Mouse (Mus musculus) megakaryocyte progenitor cell, adult 5-6 weeks (primary cell): Measurements from ENCODE around the gene Plxna4. TPM values are rescaled to one million over a fixed set of nuclear protein-coding genes. Genes with fewer than 3 reads are reported as not detected.

Source experiments
- ATAC-seq: replicated peaks from 2 replicates; pipeline ENCODE4 v1.8.0; 2016; ENCODE audit warnings: mild to moderate bottlenecking, moderate TSS enrichment, inconsistent platforms; ENCODE audit not compliant: poor library complexity
- total RNA-seq, 2 experiments: library from RNA; stranded (forward) in 1 of 2; stranded (reverse) in 1 of 2; fragments of 157-497, 149-512 nt in 1 of 2; fragments of 200-1000 nt in 1 of 2; gene quantifications; 2 replicates each; pipeline versions ENCODE4 v1.2.3 to v1.2.4; 2015 to 2017

Gene Plxna4
- total RNA-seq, 2 experiments from 2014 or later: under 0.01 to 0.05 TPM

DNA sequence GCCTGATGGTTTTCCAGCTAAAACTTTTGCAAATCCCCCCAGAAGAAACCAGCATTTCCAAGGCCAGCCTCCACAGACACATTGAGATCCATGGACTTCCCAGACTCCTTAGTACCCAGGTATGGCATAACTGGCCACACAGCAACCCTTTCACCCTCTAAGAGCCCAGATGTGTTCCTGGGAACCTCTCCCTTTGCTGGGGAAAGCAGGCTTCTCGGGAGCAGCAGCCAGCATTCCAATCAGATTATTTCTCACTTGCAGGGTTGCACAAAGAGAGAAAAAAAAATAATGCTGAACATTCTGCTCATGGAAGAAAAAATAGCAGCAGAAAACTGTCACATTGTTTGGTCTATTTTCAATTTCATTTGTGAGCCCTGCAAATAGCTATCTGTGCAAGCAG, 178.4 kb downstream of the Plxna4 start:
- no peak for ATAC-seq

- no peak for ATAC-seq
These were observed 180.3 kb downstream of the Plxna4 start for GRCm38 (mm10) chr6:32407574-32408185.

DNA sequence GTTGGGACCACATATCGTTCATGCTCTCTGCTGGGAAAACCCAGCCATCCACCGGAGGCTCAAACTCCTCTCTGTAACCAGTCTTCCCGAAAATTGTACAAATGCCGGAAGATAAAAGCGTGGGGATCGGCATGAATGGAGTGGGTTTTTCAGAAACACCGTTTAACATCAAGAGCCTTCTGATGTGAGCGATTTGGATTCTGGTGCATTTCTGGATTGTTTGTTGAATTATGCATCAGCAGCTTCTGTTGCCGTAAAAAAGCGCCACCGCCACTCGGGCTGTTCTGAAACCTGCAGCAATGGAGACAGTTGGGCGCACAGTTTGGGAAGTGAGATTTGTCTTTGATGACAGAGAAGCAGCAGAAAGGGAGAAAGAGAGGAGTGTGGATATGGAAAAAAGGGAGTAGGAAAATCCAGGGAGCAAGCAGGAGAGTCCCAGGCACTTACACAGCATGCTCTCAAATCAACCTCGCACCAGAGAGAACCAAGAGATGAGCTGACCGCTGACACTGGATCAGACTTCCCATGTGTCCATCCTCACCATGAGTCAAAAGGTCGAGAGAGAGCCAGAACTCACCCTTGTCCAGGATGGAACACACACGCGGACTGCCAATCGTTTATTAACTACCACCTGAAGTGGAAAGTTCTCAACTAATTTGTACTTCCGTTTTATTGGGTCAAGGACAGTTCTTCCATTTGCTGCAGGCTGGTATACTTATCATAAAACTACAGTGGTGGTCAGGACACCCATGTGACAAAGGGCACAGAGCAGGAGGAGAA, 181.5 kb downstream of the Plxna4 start:
- no peak for ATAC-seq

DNA sequence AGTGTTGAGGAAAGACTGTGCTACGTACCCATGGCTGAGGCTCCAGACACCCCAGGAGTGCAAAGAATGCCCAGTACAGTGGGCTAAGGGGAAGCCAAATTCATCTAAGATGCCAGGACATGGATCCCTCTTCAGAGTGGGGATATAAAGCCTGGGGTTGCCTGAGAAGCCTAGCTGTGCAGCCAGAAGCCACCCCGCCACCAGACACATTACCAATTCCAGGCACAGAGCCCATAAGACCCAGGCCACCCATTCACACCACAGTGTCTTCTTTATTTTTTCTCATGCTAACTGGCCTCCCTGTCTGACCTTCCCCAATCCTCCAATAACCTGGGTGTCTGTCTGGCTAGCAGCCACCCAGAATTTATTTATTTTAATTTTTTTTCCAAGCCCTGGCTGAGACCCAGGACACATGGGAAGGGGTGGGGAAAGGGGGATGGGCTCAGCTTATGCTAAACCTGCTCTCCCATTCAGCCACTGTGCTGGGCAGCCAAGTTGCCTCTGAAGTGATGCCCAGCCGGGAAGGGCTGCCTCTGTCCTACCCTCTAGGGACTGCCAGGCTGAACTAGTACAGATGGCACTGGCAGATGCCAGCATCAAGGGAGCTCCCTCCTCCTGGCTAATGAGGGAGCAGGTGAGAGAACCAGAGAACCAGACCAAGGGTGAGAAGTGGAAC, 185.3 kb downstream of the Plxna4 start:
- ATAC-seq: no peak

DNA sequence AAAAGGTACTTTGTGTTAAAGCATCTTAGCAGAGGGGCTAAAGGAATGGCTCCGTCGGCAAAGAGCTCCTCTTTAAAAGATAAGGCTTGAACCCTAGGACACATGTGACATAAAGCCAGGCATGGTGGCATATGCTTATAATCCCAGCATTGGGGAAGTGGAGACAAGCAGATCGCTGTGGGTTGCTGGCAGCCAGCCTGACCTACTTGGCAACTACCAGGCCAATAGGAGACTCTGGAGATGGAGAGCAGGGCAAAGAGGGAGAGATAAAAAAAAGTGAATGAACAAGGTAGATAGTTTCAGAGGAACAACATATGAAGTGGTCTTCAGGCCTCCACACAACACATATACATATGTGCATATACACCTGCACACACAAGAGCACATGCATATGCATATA, 189.7 kb downstream of the Plxna4 start:
- ATAC-seq: no peak

GRCm38 (mm10) chr6:32397133-32397730, 190.8 kb downstream of the Plxna4 start:
- ATAC-seq: no peak

GRCm38 (mm10) chr6:32395415-32395814, 192.6 kb downstream of the Plxna4 start:
- ATAC-seq: peak; percentile 29; the same call in 1 of the 2 replicates

DNA sequence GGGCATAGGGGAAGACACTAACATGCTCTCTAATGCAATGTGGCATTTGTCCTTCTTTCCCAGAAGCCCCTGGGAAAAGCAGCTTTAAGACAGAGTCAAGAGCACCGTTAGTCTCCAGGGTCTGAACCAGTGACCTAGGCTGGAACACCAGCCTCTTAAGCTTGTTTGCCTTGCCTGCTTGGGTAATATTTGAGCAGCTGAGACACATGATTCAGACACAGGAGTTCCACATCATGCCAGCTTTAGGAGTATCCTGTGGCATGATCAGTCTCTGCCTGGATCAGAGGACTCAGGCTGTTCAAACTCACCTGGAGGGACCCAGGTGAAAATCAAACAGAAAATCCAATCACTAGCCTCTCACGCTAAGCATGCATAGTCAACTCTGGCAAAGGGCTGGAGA, 195.7 kb downstream of the Plxna4 start:
- no peak for ATAC-seq

- no peak for ATAC-seq
These were observed 199.7 kb downstream of the Plxna4 start for GRCm38 (mm10) chr6:32388276-32388675.

DNA sequence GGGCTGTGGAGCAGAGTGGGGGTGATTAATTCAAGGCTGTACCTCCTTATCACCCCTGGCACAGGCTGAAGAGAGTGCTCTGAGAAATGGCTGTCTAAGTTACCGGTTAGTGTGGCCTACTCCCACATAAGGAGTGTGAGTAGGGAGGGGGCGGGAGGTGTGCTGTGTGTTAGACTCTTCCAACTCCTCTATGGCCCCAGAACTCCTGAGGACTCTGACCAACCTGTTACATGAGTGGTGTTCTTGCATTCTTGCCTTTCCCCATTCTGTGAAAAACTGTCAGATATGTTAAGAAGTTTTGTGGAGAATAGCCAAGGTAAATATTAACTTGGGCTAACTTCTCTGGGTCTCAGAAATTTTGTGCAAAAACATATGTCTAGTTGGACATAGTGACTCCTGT, 201.1 kb downstream of the Plxna4 start:
- ATAC-seq: no peak

- ATAC-seq: no peak
These were observed 203.1 kb downstream of the Plxna4 start for GRCm38 (mm10) chr6:32384937-32385336.

DNA sequence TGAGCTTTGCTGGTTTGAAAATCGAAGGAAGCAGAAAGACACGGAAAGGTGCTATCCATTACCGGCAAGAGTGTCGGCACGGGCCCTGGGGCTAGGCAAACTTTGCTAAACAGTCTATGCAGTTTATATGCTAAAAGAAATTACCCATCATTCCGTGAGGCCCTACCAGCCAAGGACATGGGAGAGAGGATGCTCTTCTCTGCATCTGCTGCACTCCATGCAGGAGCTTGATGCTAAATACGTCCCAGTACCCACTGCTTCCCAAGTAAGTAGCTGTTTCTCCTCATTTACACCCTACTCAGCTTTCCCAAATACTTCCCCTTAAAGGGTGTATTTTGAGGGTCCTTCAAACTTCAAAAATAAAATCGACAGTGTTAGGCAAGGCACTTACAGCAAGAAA, 203.6 kb downstream of the Plxna4 start:
- no peak for ATAC-seq

DNA sequence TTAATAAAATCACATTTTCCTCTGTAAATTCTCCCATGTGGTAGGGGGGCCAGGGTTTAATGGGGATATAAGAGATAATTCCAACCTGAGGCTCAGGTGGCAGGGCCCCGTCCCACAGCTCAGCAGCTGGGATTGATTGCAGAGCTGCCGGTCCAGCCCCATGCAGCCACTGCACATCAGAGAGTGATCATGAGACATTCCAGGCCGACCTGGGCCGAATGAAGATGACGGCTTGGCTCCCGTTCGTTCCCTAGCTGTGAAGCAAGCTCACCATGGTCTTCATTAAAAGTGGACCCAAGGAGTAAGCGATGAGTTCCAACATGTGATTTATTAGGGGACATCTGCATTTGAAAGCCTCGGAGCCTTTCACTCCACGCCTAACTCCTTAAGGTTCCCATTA, 206.5 kb downstream of the Plxna4 start:
- no peak for ATAC-seq

DNA sequence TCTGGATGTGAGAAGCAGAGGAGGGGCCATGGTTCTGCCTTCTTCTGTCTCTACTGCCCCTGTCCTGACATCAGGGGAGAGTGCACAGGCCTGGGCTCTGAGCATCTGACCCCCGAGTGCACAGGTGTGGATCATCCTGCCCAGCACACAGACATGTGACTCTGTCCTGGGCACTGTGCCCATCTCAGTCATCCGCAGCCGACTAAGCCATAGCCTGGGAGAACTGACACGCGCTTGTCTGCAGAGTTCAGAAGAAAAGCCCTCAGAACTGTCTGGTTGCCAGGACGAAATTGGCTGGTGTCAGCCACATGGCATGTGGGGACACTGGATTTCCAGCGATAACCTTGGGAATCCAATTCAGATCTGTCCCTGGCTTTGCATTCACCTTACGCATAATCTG, 210.8 kb downstream of the Plxna4 start:
- no peak for ATAC-seq

- ATAC-seq: no peak
These were observed 214.0 kb downstream of the Plxna4 start for GRCm38 (mm10) chr6:32373931-32374361.

- no peak for ATAC-seq
These were observed 218.9 kb downstream of the Plxna4 start for GRCm38 (mm10) chr6:32369092-32369491.

- no peak for ATAC-seq
These were observed 219.6 kb downstream of the Plxna4 start for GRCm38 (mm10) chr6:32368408-32368807.

DNA sequence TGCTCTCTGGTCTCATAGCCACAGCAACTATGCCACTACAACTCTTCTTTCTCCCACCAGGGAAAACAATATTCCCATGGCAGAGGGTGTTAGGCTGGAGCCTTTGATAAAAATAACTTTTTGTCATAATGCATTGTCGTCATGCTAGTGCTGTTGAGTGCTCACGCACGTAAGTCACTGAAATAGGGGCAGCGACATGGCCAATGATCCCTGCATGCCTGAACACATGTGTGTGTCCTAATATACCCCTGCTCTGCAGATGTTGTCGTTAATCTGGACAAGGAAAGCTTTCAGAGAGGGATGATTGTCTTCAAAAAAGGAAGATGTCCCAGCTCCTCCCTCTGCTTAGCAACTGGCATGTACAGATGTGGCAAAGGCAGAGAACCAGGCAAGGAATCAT, 223.1 kb downstream of the Plxna4 start:
- no peak for ATAC-seq

DNA sequence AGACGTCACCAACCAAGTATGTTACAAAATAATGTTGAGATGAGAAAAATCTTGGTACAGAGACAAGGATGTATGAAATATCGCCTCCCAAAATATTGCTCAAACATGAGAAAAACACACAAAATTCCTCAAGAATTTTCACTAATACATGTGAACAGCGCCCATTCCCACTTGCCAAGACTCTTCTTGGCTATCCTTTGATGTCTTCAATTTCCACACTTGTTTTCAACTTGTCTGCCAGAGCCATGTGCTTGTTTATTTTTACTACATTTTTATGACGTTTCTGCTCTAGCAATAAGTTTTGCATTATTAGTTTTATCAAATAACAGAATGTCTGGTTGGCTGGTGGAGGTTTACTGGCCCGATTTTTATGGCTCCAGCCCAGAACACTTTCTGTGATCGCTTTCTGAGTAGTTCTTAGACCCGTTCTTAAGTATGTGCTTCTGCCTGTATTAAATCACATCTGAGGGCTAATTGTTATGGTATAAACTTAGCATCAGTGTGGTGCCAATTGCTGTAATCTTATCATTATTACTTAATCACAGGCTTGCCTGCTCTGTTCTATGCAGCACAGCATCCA, 224.4 kb downstream of the Plxna4 start:
- ATAC-seq: no peak

DNA sequence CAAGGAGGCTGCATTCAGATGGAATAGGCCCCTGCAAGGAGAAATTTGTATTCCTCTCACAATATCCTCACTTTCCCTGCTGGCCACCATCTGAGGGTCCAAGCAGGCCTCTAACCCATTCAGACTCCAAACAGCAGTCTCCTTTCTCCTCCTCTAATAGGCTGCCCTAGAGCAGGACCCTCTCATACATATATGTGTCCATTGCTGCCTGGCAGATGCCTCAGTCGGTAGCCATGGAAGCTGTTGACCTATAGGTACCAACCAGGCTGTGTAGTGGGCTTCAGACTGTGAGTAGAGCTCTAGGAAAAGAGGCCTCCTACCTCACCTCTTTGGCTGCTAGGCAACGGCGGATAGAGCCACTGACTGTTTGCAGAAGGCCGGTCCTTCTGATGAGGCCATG, 225.6 kb downstream of the Plxna4 start:
- no peak for ATAC-seq

DNA sequence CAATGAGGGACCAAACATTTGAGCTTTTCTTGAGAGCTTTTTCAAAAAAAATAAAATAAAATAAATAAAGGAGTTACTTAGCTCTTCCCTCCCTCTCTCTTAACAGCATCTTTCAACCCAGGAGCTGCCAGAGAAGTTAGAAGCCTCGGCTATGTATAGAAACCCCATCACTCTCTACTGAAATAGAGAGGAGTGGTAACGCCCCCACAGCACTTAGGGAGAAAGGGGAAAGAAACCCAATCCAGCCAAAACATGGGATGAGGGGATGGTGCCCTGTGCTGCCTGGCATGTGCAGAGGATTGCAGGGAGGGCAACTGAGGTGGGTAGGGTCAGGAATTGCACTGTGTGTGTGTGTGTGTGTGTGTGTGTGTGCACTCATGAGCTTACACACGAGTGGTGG, 228.3 kb downstream of the Plxna4 start:
- ATAC-seq: no peak
